Mouse (Mus musculus): ENCODE measurements around the gene Bcas1. TPM values are rescaled to one million over a fixed set of nuclear protein-coding genes. Genes with fewer than 3 reads are reported as not detected.

Gene Bcas1
- polyA plus RNA-seq (2014; fragmentation: Illumina TruSeq; extraction: RNeasy Lipid Tissue Mini Kit (QIAGEN cat#74804); ENCODE audit: low replicate concordance): 17.0 TPM

GRCm38 (mm10) chr2:170427704-170428103 lies at the start of gene Bcas1:
Gene Bcas1, minus strand, starts transcription at chr2:170427845.

Other genes starting within 250 kb of the Bcas1 start
- gene Pfdn4, start 68.6 kb upstream of the Bcas1 start, polyA plus RNA-seq (2014; fragmentation: Illumina TruSeq; extraction: RNeasy Lipid Tissue Mini Kit (QIAGEN cat#74804); ENCODE audit: low replicate concordance): 34.1 TPM
- gene Cyp24a1, start 69.3 kb upstream of the Bcas1 start, polyA plus RNA-seq (2014; fragmentation: Illumina TruSeq; extraction: RNeasy Lipid Tissue Mini Kit (QIAGEN cat#74804); ENCODE audit: low replicate concordance): not detected
- not detected for gene 4930470P17Rik, start 174.2 kb upstream of the Bcas1 start, polyA plus RNA-seq (2014; fragmentation: Illumina TruSeq; extraction: RNeasy Lipid Tissue Mini Kit (QIAGEN cat#74804); ENCODE audit: low replicate concordance)